Mouse (Mus musculus) lung, adult 18-20 months (tissue): Measurements from ENCODE around the gene Mrgpra1.
"Not testable (repeated sequence)": the region's sequence is repeated elsewhere in the genome, so short reads cannot be mapped to it uniquely, and the experiment has no call there.

Source experiments
- DNase-seq, 2 experiments: peaks; one replicate each; pipeline ENCODE4 v3.0.0; 2022; ENCODE audit warnings: mixed read lengths in 2 of 2

Mrgpra1 gene

GRCm38 (mm10) chr7:47354140-47354539, at the start of gene Mrgpra1:
TSS of gene Mrgpra1 (minus strand) at chr7:47354240.
- no peak for DNase-seq

GRCm38 (mm10) chr7:47401125-47401524, 47.1 kb upstream of the Mrgpra1 start:
- no peak for DNase-seq

GRCm38 (mm10) chr7:47348421-47348820, 5.6 kb downstream of the Mrgpra1 start:
- no peak for DNase-seq

- no peak for DNase-seq
Observed at GRCm38 (mm10) chr7:47345905-47346478, 8.0 kb downstream of the Mrgpra1 start.

- not testable (repeated sequence) for DNase-seq
Observed at GRCm38 (mm10) chr7:47341887-47342286, 12.2 kb downstream of the Mrgpra1 start.

GRCm38 (mm10) chr7:47341389-47341788, 12.7 kb downstream of the Mrgpra1 start:
- not testable (repeated sequence) for DNase-seq

- DNase-seq = no peak
Observed at GRCm38 (mm10) chr7:47318299-47318698, 35.7 kb downstream of the Mrgpra1 start.

GRCm38 (mm10) chr7:47312289-47312688, 41.8 kb downstream of the Mrgpra1 start:
- DNase-seq = no peak

GRCm38 (mm10) chr7:47309855-47310254, 44.2 kb downstream of the Mrgpra1 start:
- no peak for DNase-seq

- DNase-seq = not testable (repeated sequence)
Observed at GRCm38 (mm10) chr7:47304661-47305060, 49.4 kb downstream of the Mrgpra1 start.

- DNase-seq = not testable (repeated sequence)
Observed at GRCm38 (mm10) chr7:47299612-47300011, 54.4 kb downstream of the Mrgpra1 start.
